Mouse (Mus musculus) forebrain, embryonic 10.5 days (tissue): ENCODE measurements around the gene Psmb3. TPM values are rescaled to one million over a fixed set of nuclear protein-coding genes. Genes with fewer than 3 reads are reported as not detected.
"Not testable (repeated sequence)": the region's sequence is repeated elsewhere in the genome, so short reads cannot be mapped to it uniquely, and the experiment has no call there.

Experiments
- DNase-seq: peaks from one replicate; pipeline ENCODE4 v3.0.0-alpha.2; 2017; ENCODE audit warnings: low spot score; ENCODE audit errors: extremely low spot score
- H3K27ac ChIP-seq: fragments of 300-500 bp; sonication (generic); 2 replicates; pipeline ENCODE4 v1.5.1; 2016; ENCODE audit warnings: mild to moderate bottlenecking
- H3K27me3 ChIP-seq: fragments of 300-500 bp; sonication (generic); 2 replicates; pipeline ENCODE4 v1.6.1; 2016; ENCODE audit warnings: mild to moderate bottlenecking; ENCODE audit not compliant: poor library complexity, severe bottlenecking
- H3K36me3 ChIP-seq: fragments of 300-500 bp; sonication (generic); replicated peaks from 2 replicates; pipeline ENCODE4 v1.6.1; 2016; ENCODE audit warnings: mild to moderate bottlenecking, moderate library complexity
- H3K4me1 ChIP-seq: fragments of 300-500 bp; sonication (generic); 2 replicates; pipeline ENCODE4 v1.6.1; 2016
- H3K4me3 ChIP-seq: fragments of 300-500 bp; sonication (generic); 2 replicates; pipeline ENCODE4 v1.5.1; 2016; ENCODE audit warnings: mild to moderate bottlenecking, moderate library complexity
- H3K9me3 ChIP-seq: fragments of 300-500 bp; sonication (generic); 2 replicates; pipeline ENCODE4 v1.6.1; 2016; ENCODE audit warnings: mild to moderate bottlenecking, moderate library complexity
- WGBS: fragments of 180-500 bp; shearing (Covaris S2); methylation state at CpG from one replicate; pipeline ENCODE4 v1.1.7; 2016; 5-methylcytosine and 5-hydroxymethylcytosine counted together
- polyA plus RNA-seq: library from polyadenylated mRNA; unstranded; fragments of >200 nt; fragmentation: Nextera tagmentation; extraction: Ambion mirVana; gene quantifications from 2 replicates; pipeline ENCODE4 v1.2.1, GENCODE M21; 2016

Psmb3 gene
- polyA plus RNA-seq, 1 experiment from 2014 or later, result 627 TPM

DNA sequence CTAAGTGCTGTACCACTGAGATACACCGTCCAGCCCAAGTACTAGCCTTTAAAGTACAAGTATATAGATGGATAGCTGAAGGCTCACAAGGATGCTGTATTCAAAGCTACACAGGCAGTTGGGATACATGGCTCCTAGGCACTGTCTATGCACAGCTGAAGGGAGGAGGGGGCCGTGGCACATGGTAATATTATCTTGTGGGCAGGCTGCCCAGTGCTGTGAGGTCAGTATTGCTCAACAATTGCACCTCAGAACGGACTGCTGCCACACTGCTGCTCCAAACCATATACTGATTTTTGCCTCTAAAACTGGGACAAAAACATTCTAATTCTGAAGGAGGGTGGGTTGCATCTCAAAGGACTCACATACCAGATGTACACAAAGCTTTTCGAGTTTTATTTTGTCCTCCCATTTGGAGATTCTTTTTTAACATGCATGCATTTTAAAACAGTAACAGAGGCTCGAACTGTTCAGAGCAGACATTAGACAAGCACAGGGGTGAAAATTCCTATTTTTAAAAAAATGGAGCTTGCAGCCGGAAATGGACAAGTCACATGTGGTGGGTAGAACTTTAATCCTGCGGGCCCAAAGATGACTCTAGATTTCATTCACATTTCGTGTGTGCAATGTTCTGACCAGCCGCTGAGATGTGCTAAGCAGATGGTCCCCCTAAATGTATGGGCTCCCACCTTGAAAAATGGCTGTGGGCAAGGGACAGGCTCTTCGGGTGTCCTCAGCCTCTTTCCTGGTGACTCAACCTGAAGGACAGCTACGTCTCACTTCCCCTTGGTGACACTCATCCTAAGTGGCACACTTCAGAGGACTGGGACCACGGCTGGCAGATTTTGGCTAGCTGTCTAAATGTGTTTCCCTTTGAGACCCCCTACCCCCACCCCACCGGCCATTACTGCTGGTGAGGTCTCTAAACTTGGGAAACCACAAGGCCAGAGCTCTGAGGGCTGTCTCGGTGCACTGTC is 11.9 kb downstream of the Psmb3 start:
- H3K36me3 ChIP-seq, result peaks cover 97% of the 10 kb centered on the region
- no peaks in the 10 kb centered on the region for H3K27me3 ChIP-seq
- no peaks in the 10 kb centered on the region for H3K4me1 ChIP-seq
- H3K4me3 ChIP-seq, result no peak overlapping the region
- H3K27ac ChIP-seq, result no peak overlapping the region
- 93% methylated on average over 14 of the region's 14 CpGs for WGBS
- no peaks in the 10 kb centered on the region for H3K9me3 ChIP-seq
- no peak for DNase-seq

DNA sequence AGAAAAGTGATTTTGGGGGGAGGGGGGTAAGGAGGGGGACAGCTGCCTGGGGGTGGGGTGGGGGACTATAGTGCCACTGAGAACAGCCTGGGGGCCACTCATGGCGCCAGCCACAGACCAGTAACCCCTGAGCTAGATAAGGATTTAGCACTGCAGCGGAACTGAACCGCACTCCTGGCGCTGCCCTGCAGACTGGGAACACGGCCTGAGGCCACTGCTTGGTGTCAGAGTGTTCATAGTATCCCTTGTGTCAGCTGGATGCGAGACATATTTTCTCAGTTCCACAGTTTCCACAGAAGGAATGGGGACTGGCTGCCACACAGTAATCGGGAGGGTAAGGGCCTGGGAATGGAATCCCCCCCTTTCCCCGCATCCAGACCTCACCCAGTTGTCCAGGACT is 12.8 kb downstream of the Psmb3 start:
- Histone ChIP-seq H3K4me1 (no peaks in the 10 kb centered on the region), H3K9me3 (no peaks in the 10 kb centered on the region), H3K27me3 (no peaks in the 10 kb centered on the region), H3K36me3 (peaks cover 97% of the 10 kb centered on the region), H3K4me3 (no peak overlapping the region), H3K27ac (no peak overlapping the region)
- 91% methylated on average over 8 of the region's 8 CpGs for WGBS
- DNase-seq, result no peak

DNA sequence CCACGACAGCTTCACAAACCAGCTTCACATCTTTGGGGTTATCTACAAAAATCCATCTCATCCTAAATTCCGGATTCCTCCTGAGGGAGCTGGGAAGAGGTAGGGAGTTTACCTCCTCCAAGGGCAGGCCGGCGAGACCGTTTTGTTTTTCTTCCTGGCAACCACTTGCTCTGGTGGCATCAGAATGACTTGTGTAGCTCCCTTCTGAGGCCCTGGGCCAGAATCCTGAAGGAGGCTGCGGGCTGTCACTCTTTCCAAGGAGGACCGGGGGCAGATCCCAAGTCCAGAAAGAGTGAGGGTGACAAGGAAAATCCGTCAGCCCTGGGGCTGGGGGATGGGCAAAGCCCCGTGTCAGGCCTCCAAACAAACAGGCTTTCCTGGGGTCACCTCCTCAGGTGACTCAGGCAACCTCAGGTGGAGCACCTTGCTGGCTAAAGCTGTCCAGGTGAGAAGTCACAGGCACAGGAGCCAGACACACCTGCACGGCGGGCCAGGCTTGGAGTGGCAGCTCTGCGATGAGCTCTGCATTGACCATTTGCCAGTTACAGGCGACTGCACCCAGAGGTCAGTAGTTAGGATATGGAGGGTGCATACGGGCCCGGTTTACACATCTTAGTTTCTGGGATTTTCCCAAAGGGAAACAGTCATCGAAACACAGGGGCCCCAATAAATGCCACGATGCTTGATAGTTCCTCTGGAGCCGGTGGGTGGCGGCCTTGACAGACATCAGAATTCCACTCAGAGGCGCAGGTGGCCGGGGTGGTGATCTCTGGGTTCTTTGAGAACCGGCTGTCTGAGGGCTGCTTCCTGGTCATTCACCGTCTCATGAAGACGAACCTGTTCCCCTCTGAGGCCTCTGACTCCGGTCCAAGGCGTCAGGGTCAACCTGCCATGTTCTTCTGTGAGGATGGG is 14.4 kb downstream of the Psmb3 start:
- no peaks in the 10 kb centered on the region for H3K27me3 ChIP-seq
- no peak overlapping the region for H3K4me3 ChIP-seq
- DNase-seq, result no peak
- no peak overlapping the region for H3K27ac ChIP-seq
- H3K9me3 ChIP-seq, result peaks cover 6% of the 10 kb centered on the region; the same call in 1 of the 2 replicates
- 88% methylated on average over 26 of the region's 26 CpGs for WGBS
- peaks cover 97% of the 10 kb centered on the region for H3K36me3 ChIP-seq
- H3K4me1 ChIP-seq, result no peaks in the 10 kb centered on the region

DNA sequence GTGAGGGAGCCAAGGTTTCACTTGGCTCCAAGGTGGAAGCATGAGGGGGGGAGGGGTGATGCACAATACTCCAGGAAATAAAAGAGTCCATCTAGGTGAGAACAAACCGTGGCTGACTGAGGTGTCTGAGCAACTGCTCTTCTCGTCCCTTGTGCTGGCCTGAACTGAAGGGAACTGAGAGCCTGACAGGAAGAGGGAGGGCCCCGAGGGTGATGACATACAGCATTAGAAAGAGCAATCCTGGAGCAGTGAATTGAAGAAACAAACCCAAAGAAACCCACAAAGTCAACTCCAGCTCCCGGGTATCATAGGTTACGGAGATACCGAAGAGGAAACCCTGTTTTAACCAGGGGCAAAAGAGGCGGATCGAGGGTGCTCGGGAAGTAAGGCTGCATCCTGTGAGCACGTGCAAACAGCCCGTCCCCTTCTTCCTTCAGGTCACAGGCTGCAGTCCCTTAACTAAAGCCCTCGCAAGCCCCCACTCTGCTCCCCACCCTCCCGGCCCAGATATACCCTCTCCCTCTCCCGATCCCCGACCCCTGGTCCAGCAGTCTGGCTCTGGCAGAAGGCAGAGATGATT is 15.2 kb downstream of the Psmb3 start:
- H3K9me3 ChIP-seq, result peaks cover 6% of the 10 kb centered on the region; the same call in 1 of the 2 replicates
- no peak overlapping the region for H3K27ac ChIP-seq
- peaks cover 97% of the 10 kb centered on the region for H3K36me3 ChIP-seq
- H3K27me3 ChIP-seq, result no peaks in the 10 kb centered on the region
- H3K4me1 ChIP-seq, result no peaks in the 10 kb centered on the region
- 87% methylated on average over 15 of the region's 15 CpGs for WGBS
- H3K4me3 ChIP-seq, result no peak overlapping the region; the same call in 1 of the 2 replicates
- DNase-seq, result no peak

DNA sequence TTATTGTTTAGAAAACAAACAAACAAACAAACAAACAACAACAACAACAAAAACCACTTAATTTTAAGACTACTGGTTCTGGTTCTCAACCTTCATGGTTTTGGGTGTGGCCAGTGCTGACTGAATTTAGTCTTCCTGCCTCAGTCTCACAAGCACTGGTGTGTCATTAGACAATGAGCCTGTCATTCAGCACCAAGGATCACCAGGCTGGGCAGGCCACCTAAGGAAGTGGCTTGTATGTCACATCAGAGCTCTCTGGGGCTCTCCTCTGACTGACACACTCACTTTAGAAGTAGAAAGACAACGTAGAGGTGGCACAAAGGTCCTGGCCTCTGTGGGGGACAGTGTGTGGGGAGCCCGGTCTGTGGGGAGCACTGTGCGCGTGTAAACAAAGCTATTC is 15.8 kb downstream of the Psmb3 start:
- Histone ChIP-seq H3K27ac (no peak overlapping the region), H3K4me1 (no peaks in the 10 kb centered on the region), H3K36me3 (peaks cover 97% of the 10 kb centered on the region), H3K9me3 (peaks cover 6% of the 10 kb centered on the region; the same call in 1 of the 2 replicates), H3K27me3 (no peaks in the 10 kb centered on the region), H3K4me3 (no peak overlapping the region)
- DNase-seq, result no peak
- WGBS, result 92% methylated on average over 4 of the region's 4 CpGs

DNA sequence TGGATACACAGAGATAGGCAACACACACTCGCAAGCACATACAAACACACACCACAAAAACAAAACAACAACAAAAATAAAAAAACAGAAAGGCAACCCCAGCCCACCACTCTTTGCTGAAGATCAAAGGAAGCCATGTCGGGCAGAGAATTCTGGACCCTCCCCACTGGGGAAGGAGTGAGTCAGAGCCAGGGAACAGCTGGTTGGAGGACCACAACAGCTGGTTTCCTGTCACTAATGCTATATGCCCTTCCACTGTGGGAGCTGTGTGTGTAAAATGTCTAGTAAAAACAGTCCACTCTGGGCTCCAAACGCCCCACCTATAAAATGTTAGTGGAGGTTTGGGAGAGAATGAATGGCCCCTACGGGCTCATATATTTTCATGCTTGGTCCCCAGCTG is 18.1 kb downstream of the Psmb3 start:
- Histone ChIP-seq H3K4me1 (no peaks in the 10 kb centered on the region), H3K4me3 (no peak overlapping the region), H3K27me3 (no peaks in the 10 kb centered on the region), H3K27ac (no peak overlapping the region), H3K36me3 (peaks cover 98% of the 10 kb centered on the region), H3K9me3 (peaks cover 6% of the 10 kb centered on the region; the same call in 1 of the 2 replicates)
- WGBS, result 95% methylated on average over 4 of the region's 4 CpGs
- no peak for DNase-seq

DNA sequence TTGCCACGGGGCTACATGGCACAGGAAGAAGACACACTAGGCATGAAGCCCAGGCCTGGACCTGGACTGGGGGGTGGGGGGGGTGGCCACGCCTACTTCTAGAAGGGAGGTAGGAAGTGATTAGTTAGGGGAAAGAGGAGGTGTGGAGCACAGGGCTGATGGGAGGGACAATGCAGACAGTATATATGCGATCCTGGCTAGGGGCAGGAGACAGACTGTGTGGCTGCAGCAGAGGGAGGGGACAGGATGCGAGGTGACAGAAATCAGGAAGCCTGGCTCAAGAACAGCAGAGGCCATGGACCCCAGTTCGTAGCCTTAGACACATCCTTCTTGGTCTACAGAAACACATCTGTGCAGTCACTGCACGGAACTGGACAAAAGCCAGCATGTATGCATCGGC is 20.5 kb downstream of the Psmb3 start:
- H3K4me1 ChIP-seq, result peaks cover under 1% of the 10 kb centered on the region; the same call in 1 of the 2 replicates
- no peak for DNase-seq
- H3K27ac ChIP-seq, result no peak overlapping the region
- H3K36me3 ChIP-seq, result peaks cover 100% of the 10 kb centered on the region
- peaks cover 6% of the 10 kb centered on the region; the same call in 1 of the 2 replicates for H3K9me3 ChIP-seq
- no peaks in the 10 kb centered on the region for H3K27me3 ChIP-seq
- H3K4me3 ChIP-seq, result no peak overlapping the region
- WGBS, result 87% methylated on average over 7 of the region's 7 CpGs

DNA sequence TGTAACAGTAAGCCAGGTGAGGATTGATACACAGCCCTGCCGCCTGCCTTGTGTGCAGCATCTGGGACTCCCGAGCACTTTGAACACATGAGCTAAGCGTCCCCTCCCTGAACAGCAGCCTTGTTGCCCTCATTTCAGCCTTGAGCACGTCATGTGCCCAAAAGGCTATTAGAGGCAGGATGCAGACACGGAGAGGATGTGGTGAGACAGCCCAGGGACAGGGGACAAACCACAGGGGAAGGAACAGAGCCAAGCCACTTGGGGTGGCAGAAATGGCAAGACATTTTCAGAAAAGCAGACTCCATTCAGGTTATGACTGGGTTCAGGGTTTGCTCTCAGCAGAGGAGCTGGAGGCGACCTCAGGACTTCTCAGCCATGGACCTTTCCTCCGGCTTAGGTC is 25.1 kb downstream of the Psmb3 start:
- Histone ChIP-seq H3K4me1 (peaks cover 13% of the 10 kb centered on the region), H3K36me3 (peaks cover 91% of the 10 kb centered on the region), H3K9me3 (no peaks in the 10 kb centered on the region), H3K4me3 (no peak overlapping the region), H3K27ac (no peak overlapping the region), H3K27me3 (no peaks in the 10 kb centered on the region)
- 88% methylated on average over 7 of the region's 7 CpGs for WGBS
- no peak for DNase-seq

DNA sequence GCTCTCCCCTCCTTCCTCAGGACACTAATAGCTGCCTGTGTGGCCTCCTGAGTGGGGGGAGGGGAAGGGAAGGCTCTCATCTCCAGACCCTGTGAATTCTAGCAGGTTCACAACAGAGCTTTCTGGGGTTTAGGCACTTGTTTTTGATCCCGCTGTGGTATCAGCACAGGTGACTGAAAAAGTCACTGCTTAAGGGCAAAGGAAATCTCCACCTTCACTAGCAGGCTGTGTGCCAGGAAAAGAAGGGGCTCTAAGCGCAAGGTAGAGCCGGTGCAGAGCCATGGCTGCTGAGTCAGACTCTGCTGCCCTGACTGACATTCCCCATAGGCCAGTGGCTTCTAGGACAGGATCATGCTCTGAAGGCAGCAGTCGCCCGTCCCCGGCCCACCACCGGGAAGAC is 25.5 kb downstream of the Psmb3 start:
- Histone ChIP-seq H3K27ac (no peak overlapping the region), H3K4me1 (peaks cover 17% of the 10 kb centered on the region), H3K36me3 (peaks cover 86% of the 10 kb centered on the region), H3K9me3 (no peaks in the 10 kb centered on the region), H3K4me3 (no peak overlapping the region), H3K27me3 (no peaks in the 10 kb centered on the region)
- no peak for DNase-seq
- WGBS, result 86% methylated on average over 7 of the region's 7 CpGs

DNA sequence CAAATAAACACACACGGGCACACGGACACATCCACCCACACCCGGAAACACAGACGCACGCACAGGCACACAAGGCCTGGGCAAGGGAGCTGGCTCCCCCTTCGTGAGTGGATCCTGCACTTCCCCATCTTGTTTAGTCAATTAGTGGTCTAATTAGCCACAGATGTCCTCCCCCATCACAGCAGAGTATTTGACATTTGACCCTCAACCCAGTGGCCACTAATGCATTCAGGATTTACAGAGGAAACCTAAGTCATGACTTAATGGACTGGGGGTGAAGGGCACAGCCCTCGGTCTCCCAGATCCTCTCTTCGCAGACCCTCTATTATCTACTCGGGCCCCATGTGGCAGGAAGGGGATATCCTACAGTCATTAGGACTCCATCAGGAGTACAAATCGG is 30.5 kb downstream of the Psmb3 start:
- no peak overlapping the region for H3K4me3 ChIP-seq
- no peaks in the 10 kb centered on the region for H3K9me3 ChIP-seq
- H3K36me3 ChIP-seq, result peaks cover 37% of the 10 kb centered on the region
- DNase-seq, result peak; percentile 25
- whole genome bisulfite sequencing, result 29% methylated on average over 10 of the region's 10 CpGs
- H3K4me1 ChIP-seq, result peaks cover 24% of the 10 kb centered on the region
- H3K27me3 ChIP-seq, result no peaks in the 10 kb centered on the region
- H3K27ac ChIP-seq, result peak overlapping the region; percentile 40; the same call in 1 of the 2 replicates

DNA sequence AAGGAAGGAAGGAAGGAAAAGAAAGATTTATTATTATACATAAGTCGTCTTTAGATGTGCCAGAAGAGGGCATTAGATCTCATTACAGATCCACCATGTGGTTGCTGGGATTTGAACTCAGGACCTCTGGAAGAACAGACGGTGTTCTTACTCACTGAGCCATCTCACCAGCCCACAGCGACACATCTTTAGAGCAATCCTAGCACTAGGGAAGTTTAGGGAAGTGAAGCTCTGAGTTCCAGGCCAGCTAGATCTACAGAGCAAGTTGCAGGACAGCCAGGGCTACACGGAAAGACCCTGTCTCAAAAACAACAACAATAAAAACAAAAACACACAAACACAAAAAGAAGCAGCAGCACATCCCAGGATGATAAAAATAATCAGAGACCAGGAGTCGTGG is 31.6 kb downstream of the Psmb3 start:
- not testable (repeated sequence) for H3K27me3 ChIP-seq, H3K27ac ChIP-seq, H3K9me3 ChIP-seq, DNase-seq, H3K4me3 ChIP-seq
- WGBS, result 91% methylated on average over 5 of the region's 5 CpGs
- H3K36me3 ChIP-seq, result peaks cover 29% of the 10 kb centered on the region
- peaks cover 19% of the 10 kb centered on the region for H3K4me1 ChIP-seq

DNA sequence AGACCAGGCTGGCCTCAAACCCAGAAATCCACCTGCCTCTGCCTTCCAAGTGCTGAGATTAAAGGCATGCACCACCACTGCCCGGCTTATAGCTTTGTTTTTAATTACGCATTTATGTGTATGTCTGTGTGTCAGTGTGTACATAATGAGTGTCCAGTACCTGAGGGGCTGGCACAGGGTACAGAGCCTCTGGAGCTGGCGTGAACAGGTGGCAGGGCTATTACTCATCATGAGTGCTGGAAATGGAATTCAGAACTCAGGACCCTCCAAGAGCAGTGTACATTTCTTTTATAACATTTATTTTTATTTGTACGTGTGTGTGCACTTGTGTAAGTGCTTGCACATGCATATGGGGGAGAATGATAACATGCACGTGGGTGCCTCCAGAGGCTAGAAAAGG is 33.4 kb downstream of the Psmb3 start:
- no peak for DNase-seq
- H3K4me1 ChIP-seq, result peaks cover 28% of the 10 kb centered on the region
- 90% methylated on average over 5 of the region's 5 CpGs for WGBS

More for the DNA sequence above, 33.4 kb downstream of the Psmb3 start:
- no peaks in the 10 kb centered on the region for H3K9me3 ChIP-seq
- H3K36me3 ChIP-seq, result peaks cover 14% of the 10 kb centered on the region
- H3K27me3 ChIP-seq, result no peaks in the 10 kb centered on the region
- H3K27ac ChIP-seq, result no peak overlapping the region
- no peak overlapping the region for H3K4me3 ChIP-seq
